Mouse (Mus musculus): ENCODE measurements around the gene Pcbp3. TPM values are rescaled to one million over a fixed set of nuclear protein-coding genes. Genes with fewer than 3 reads are reported as not detected.
A peak's percentile ranks its signal among the peaks of the same experiment; 100 is the strongest.

Gene Pcbp3
- polyA plus RNA-seq, 1 experiment from 2014 or later, result 29.0 TPM

DNA sequence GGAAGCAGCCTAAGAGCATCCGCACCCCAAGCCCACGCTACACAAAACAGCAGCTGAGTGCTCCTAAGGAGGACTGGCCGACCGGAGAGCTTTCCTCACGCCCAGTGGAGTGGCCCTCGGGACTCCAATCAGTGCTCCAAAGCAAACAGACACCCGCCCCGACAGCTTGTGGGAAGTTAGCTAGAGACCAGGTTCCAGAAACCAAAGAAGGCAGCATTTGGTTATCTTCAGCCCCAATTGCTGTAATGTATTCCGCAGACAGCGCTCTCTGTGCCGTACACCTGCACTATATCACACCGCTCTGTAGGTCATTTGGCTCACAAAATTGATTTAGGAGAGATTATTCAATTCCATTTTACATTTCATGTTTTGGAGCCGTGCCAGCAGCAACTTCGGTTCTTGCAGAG, 55.7 kb downstream of the Pcbp3 start:
- Histone ChIP-seq H3K9ac (ENCODE audit: low read length) (no peak overlapping the region), H3K4me3 (ENCODE audit: low read depth, low read length) (no peak overlapping the region), H3K4me1 (replicated peaks; ENCODE audit: control insufficient read depth, insufficient read depth, low read length) (peaks cover 30% of the 10 kb centered on the region), H3K36me3 (ENCODE audit: control insufficient read depth, insufficient read depth, low read length) (no peaks in the 10 kb centered on the region), H3K27ac (ENCODE audit: low read depth) (peak overlapping the region; percentile 74), H3K4me2 (ENCODE audit: low read length) (peak overlapping the region; percentile 20), H3K27me3 (replicated peaks; ENCODE audit: control insufficient read depth, insufficient read depth, low read length) (no peaks in the 10 kb centered on the region), H3K9me3 (ENCODE audit: control insufficient read depth, low read length) (no peaks in the 10 kb centered on the region)
- DNase-seq (ENCODE audit: low spot score) (peak; percentile 69), ATAC-seq (replicated peaks; ENCODE audit: low FRiP score, low TSS enrichment, low read depth) (peak; percentile 47)
- 35% methylated on average over 14 of the region's 14 CpGs for WGBS

DNA sequence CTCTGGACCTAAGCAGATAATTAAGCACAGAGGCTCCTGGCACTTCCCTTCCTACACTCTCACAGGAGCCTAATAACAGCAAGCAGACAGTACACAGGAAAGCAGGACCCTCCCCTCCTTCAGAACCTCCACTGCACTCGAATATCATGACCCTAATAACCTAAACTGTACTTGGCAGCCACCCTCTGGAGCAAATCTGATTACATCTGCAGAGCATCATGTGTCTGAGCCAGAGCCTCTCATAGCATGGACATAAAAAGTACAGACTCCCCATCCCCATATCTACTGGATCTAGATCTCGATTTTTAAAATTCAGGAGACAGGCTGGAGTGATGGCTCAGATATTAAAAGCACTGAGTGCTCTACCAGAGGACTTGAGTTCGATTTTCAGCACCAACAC, 58.0 kb downstream of the Pcbp3 start:
- WGBS, result 44% methylated on average over 3 of the region's 3 CpGs
- ATAC-seq (replicated peaks; ENCODE audit: low FRiP score, low TSS enrichment, low read depth) (no peak), DNase-seq (ENCODE audit: low spot score) (no peak)

GRCm38 (mm10) chr10:76903099-76903498, 58.6 kb downstream of the Pcbp3 start:
- no peak overlapping the region for H3K4me2 ChIP-seq (ENCODE audit: low read length)
- H3K9me3 ChIP-seq (ENCODE audit: control insufficient read depth, low read length), result no peaks in the 10 kb centered on the region
- H3K4me1 ChIP-seq (replicated peaks; ENCODE audit: control insufficient read depth, insufficient read depth, low read length), result peaks cover 30% of the 10 kb centered on the region
- H3K9ac ChIP-seq (ENCODE audit: low read length), result no peak overlapping the region
- no peaks in the 10 kb centered on the region for H3K27me3 ChIP-seq (replicated peaks; ENCODE audit: control insufficient read depth, insufficient read depth, low read length)
- no peaks in the 10 kb centered on the region for H3K36me3 ChIP-seq (ENCODE audit: control insufficient read depth, insufficient read depth, low read length)
- 56% methylated on average over 3 of the region's 3 CpGs for WGBS
- H3K4me3 ChIP-seq (ENCODE audit: low read depth, low read length), result no peak overlapping the region
- DNase-seq (ENCODE audit: low spot score), result no peak
- peak overlapping the region; percentile 41; the same call in 1 of the 2 replicates for H3K27ac ChIP-seq (ENCODE audit: low read depth)
- no peak for ATAC-seq (replicated peaks; ENCODE audit: low FRiP score, low TSS enrichment, low read depth)

More for the DNA sequence above, 58.0 kb downstream of the Pcbp3 start:
- Histone ChIP-seq H3K4me2 (ENCODE audit: low read length) (no peak overlapping the region), H3K27ac (ENCODE audit: low read depth) (peak overlapping the region; percentile 41; the same call in 1 of the 2 replicates), H3K9me3 (ENCODE audit: control insufficient read depth, low read length) (no peaks in the 10 kb centered on the region), H3K4me3 (ENCODE audit: low read depth, low read length) (no peak overlapping the region), H3K9ac (ENCODE audit: low read length) (no peak overlapping the region), H3K27me3 (replicated peaks; ENCODE audit: control insufficient read depth, insufficient read depth, low read length) (no peaks in the 10 kb centered on the region), H3K4me1 (replicated peaks; ENCODE audit: control insufficient read depth, insufficient read depth, low read length) (peaks cover 30% of the 10 kb centered on the region), H3K36me3 (ENCODE audit: control insufficient read depth, insufficient read depth, low read length) (no peaks in the 10 kb centered on the region)

GRCm38 (mm10) chr10:76902588-76902987, 59.1 kb downstream of the Pcbp3 start:
- ATAC-seq (replicated peaks; ENCODE audit: low FRiP score, low TSS enrichment, low read depth) (peak; percentile 44; the same call in 1 of the 2 replicates), DNase-seq (ENCODE audit: low spot score) (peak; percentile 68)
- 22% methylated on average over 6 of the region's 6 CpGs for WGBS
- H3K4me1 ChIP-seq (replicated peaks; ENCODE audit: control insufficient read depth, insufficient read depth, low read length), result peaks cover 30% of the 10 kb centered on the region
- no peak overlapping the region for H3K4me2 ChIP-seq (ENCODE audit: low read length)
- no peak overlapping the region for H3K9ac ChIP-seq (ENCODE audit: low read length)
- no peak overlapping the region for H3K4me3 ChIP-seq (ENCODE audit: low read depth, low read length)
- H3K36me3 ChIP-seq (ENCODE audit: control insufficient read depth, insufficient read depth, low read length), result no peaks in the 10 kb centered on the region
- H3K27me3 ChIP-seq (replicated peaks; ENCODE audit: control insufficient read depth, insufficient read depth, low read length), result no peaks in the 10 kb centered on the region
- peak overlapping the region; percentile 66 for H3K27ac ChIP-seq (ENCODE audit: low read depth)
- H3K9me3 ChIP-seq (ENCODE audit: control insufficient read depth, low read length), result no peaks in the 10 kb centered on the region

GRCm38 (mm10) chr10:76898428-76898827, 63.3 kb downstream of the Pcbp3 start:
- ATAC-seq (replicated peaks; ENCODE audit: low FRiP score, low TSS enrichment, low read depth) (no peak), DNase-seq (ENCODE audit: low spot score) (no peak)
- WGBS, result 93% methylated on average over 4 of the region's 4 CpGs
- H3K9ac ChIP-seq (ENCODE audit: low read length), result no peak overlapping the region
- H3K4me2 ChIP-seq (ENCODE audit: low read length), result no peak overlapping the region
- no peaks in the 10 kb centered on the region for H3K27me3 ChIP-seq (replicated peaks; ENCODE audit: control insufficient read depth, insufficient read depth, low read length)
- no peaks in the 10 kb centered on the region for H3K36me3 ChIP-seq (ENCODE audit: control insufficient read depth, insufficient read depth, low read length)
- no peak overlapping the region for H3K4me3 ChIP-seq (ENCODE audit: low read depth, low read length)
- H3K27ac ChIP-seq (ENCODE audit: low read depth), result no peak overlapping the region
- H3K9me3 ChIP-seq (ENCODE audit: control insufficient read depth, low read length), result peaks cover 7% of the 10 kb centered on the region; the same call in 1 of the 2 replicates
- H3K4me1 ChIP-seq (replicated peaks; ENCODE audit: control insufficient read depth, insufficient read depth, low read length), result peaks cover 6% of the 10 kb centered on the region; the same call in 1 of the 2 replicates

GRCm38 (mm10) chr10:76891456-76891855, 70.2 kb downstream of the Pcbp3 start:
- ATAC-seq (replicated peaks; ENCODE audit: low FRiP score, low TSS enrichment, low read depth), result no peak
- H3K4me1 ChIP-seq (replicated peaks; ENCODE audit: control insufficient read depth, insufficient read depth, low read length), result no peaks in the 10 kb centered on the region
- no peak overlapping the region for H3K27ac ChIP-seq (ENCODE audit: low read depth)
- no peak overlapping the region for H3K9ac ChIP-seq (ENCODE audit: low read length)
- no peaks in the 10 kb centered on the region for H3K36me3 ChIP-seq (ENCODE audit: control insufficient read depth, insufficient read depth, low read length)
- WGBS, result 93% methylated on average over 2 of the region's 2 CpGs
- no peak overlapping the region for H3K4me3 ChIP-seq (ENCODE audit: low read depth, low read length)
- H3K9me3 ChIP-seq (ENCODE audit: control insufficient read depth, low read length), result peaks cover 7% of the 10 kb centered on the region; the same call in 1 of the 2 replicates
- H3K4me2 ChIP-seq (ENCODE audit: low read length), result no peak overlapping the region
- no peak for DNase-seq (ENCODE audit: low spot score)
- no peaks in the 10 kb centered on the region for H3K27me3 ChIP-seq (replicated peaks; ENCODE audit: control insufficient read depth, insufficient read depth, low read length)

- DNase-seq (ENCODE audit: low spot score) (no peak), ATAC-seq (replicated peaks; ENCODE audit: low FRiP score, low TSS enrichment, low read depth) (no peak)
- Histone ChIP-seq H3K27ac (ENCODE audit: low read depth) (no peak overlapping the region), H3K9ac (ENCODE audit: low read length) (no peak overlapping the region), H3K9me3 (ENCODE audit: control insufficient read depth, low read length) (no peaks in the 10 kb centered on the region), H3K4me1 (replicated peaks; ENCODE audit: control insufficient read depth, insufficient read depth, low read length) (no peaks in the 10 kb centered on the region), H3K36me3 (ENCODE audit: control insufficient read depth, insufficient read depth, low read length) (no peaks in the 10 kb centered on the region), H3K4me3 (ENCODE audit: low read depth, low read length) (no peak overlapping the region), H3K4me2 (ENCODE audit: low read length) (no peak overlapping the region), H3K27me3 (replicated peaks; ENCODE audit: control insufficient read depth, insufficient read depth, low read length) (no peaks in the 10 kb centered on the region)
- WGBS, result 86% methylated on average over 3 of the region's 3 CpGs
These were observed 78.0 kb downstream of the Pcbp3 start for GRCm38 (mm10) chr10:76883442-76884244.

DNA sequence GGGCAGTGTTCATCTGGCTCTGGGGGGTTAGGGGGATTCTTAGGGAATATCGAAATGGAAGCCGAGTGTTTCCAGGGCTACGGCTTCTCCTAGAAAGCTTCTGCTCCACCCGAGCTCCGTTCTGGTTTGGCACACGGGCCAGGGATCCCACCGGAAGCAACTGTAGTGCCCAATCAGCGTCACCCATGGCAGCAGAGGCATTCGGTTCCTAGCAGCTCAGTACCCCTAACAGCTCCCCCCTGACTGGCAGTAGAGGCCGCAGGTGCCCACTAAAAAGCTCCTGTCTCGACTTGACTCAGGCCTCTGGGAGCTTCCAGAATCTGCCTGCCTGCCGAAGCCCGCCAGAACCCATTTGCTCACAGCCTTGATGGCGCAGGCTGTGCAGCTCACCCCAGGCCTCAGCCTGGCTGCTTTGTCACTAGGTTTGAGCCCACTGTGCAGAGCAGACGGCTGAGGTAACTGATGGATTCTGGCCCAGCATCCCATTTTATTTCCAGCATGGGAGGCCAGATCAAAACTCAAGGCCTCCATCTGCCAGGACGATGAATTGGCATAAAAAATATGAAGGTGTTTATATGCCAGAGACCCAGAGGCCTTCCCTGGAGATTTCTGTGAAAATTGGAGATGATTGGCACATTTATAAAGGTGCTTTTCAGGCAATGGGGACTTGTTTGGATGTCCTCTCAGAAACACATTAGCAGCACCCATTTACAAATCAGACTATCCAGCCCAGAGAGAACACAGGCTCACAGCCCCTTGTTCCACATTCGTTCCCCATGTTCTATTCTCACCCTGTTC, 78.8 kb downstream of the Pcbp3 start:
- no peaks in the 10 kb centered on the region for H3K36me3 ChIP-seq (ENCODE audit: control insufficient read depth, insufficient read depth, low read length)
- no peaks in the 10 kb centered on the region for H3K9me3 ChIP-seq (ENCODE audit: control insufficient read depth, low read length)
- no peak overlapping the region for H3K9ac ChIP-seq (ENCODE audit: low read length)
- no peak overlapping the region for H3K4me3 ChIP-seq (ENCODE audit: low read depth, low read length)
- H3K27me3 ChIP-seq (replicated peaks; ENCODE audit: control insufficient read depth, insufficient read depth, low read length), result no peaks in the 10 kb centered on the region
- no peak for ATAC-seq (replicated peaks; ENCODE audit: low FRiP score, low TSS enrichment, low read depth)
- H3K4me2 ChIP-seq (ENCODE audit: low read length), result no peak overlapping the region
- WGBS, result 72% methylated on average over 17 of the region's 17 CpGs
- H3K27ac ChIP-seq (ENCODE audit: low read depth), result no peak overlapping the region
- DNase-seq (ENCODE audit: low spot score), result no peak
- H3K4me1 ChIP-seq (replicated peaks; ENCODE audit: control insufficient read depth, insufficient read depth, low read length), result no peaks in the 10 kb centered on the region
